Mouse (Mus musculus): ENCODE data around the gene Zfp69.

The Zfp69 gene

GRCm38 (mm10) chr4:120924554-120925299, 26.8 kb downstream of the Zfp69 start, which contains the start of gene Exo5:
Gene Exo5, minus strand, starts transcription at chr4:120925017.
- DNase-seq (ENCODE audit: low spot score), result peak; percentile 91

- no peak for DNase-seq (ENCODE audit: low spot score)
These were observed 30.0 kb downstream of the Zfp69 start for GRCm38 (mm10) chr4:120921461-120921860.

DNA sequence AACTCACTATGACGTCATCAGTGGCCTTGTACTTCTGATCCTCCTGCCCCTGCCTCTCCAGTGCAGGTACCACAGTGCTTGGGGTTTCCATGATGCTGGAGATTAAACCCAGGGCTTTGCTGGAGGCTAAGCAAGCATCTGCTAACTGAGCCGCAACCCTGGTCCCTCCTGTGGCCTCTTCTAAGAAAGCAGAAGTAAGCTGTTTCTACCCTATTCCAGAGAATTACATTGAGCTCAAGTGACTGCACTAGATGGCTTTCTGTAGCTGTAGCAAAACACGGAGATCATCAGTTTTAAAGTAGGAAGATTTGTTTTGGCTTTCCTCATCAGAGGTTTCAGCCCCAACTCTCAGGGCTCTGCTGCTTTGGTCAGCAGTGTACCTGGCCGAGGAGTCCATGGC, 37.0 kb downstream of the Zfp69 start:
- DNase-seq (ENCODE audit: low spot score), result no peak

DNA sequence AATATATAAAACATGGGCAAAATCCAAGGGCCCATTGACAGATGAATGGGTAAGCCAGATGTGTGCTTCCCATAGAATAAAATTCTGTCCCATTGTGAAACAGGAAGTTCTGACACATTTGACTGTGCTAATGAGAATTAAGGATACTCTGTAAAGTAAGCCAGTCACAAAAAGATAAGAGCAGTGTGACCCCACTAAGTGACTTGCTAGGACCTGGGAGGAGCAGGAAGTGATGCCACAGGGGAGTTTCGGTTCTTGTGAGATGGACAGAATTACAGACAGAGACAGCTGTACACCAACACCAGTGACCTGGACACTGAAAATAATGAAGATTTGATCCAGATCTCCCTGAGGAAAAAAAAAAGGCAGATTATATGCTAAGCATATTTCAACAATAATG, 37.6 kb downstream of the Zfp69 start:
- DNase-seq (ENCODE audit: low spot score), result no peak

DNA sequence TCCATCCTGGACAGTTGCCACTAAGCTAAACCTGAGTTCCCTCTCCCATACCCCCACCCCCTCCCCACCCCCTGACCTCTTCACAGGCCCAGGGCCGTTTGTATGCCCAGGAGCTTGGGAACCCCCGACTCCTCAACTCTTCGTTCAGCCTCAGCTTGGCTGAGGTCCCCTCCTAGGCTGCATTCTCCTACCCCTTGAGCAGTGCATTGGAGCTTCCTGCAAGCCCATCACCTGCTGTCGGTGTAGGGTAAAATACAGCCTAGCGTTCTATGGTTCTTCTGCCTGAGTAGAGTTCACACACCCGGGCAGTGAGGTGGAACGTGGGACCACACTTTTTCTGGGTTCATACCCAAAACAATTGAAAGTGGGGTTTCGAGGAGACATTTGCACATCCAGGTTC, 38.1 kb downstream of the Zfp69 start:
- no peak for DNase-seq (ENCODE audit: low spot score)

DNA sequence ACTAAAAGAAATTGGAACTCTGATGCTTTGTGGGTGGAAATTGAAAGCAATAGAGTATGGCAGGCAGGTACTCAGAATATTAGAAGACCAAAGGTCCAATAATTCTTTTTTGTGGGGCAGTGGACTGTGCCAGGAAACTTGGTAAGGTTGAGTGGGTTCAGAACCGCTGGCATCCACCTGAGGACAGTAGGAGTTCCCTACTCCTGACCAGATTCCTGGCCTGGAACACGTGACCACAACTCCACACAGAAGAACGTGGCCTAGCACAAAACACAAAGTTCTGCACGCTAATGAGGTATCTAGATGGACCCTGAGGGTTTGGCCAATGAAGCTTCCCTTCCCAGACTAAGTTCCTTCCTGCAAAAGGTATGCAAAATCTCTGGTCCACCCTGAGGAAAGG, 38.6 kb downstream of the Zfp69 start:
- no peak for DNase-seq (ENCODE audit: low spot score)

DNA sequence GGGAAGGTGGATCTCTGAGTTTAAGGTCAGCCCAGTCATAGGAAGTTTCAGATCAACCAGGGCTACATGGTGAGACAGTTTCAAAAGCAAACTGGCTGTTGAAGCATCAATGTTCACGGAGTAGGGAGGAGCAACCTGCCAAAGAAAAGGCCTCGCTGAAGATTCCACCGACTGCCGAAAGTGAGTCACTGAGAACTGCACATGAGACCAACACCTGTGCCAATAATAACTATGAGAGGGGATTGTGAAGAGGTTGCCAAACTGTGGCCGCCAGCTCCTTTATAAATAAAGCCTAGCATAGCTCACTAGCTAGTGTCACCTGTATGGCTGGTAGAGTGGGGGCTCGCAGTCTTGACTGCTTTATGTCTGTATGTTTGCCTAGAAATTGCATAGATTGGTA, 40.4 kb downstream of the Zfp69 start:
- DNase-seq (ENCODE audit: low spot score), result no peak

- DNase-seq (ENCODE audit: low spot score), result peak; percentile 74
These were observed 41.8 kb downstream of the Zfp69 start for GRCm38 (mm10) chr4:120909558-120910150.

GRCm38 (mm10) chr4:120905644-120906043, 45.9 kb downstream of the Zfp69 start:
- DNase-seq (ENCODE audit: low spot score), result no peak

DNA sequence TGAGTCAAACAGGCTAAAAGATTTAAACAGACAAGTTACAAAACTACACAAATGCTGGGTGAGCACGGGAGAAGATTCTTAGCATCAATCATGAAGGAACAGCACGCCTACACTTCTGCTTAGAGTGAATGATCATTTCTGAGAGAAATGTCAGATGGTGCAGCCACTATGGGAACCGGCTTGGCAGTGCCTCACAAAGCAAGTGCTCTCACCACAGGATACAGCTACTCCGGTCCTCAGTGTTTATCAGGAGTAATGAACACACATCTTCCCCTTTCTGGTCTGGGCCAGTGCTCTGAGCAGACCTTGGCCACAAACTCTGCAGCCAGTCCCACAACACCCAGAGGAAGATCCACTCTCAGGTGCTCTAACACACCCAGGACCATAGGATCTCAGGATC, 47.0 kb downstream of the Zfp69 start:
- no peak for DNase-seq (ENCODE audit: low spot score)

DNA sequence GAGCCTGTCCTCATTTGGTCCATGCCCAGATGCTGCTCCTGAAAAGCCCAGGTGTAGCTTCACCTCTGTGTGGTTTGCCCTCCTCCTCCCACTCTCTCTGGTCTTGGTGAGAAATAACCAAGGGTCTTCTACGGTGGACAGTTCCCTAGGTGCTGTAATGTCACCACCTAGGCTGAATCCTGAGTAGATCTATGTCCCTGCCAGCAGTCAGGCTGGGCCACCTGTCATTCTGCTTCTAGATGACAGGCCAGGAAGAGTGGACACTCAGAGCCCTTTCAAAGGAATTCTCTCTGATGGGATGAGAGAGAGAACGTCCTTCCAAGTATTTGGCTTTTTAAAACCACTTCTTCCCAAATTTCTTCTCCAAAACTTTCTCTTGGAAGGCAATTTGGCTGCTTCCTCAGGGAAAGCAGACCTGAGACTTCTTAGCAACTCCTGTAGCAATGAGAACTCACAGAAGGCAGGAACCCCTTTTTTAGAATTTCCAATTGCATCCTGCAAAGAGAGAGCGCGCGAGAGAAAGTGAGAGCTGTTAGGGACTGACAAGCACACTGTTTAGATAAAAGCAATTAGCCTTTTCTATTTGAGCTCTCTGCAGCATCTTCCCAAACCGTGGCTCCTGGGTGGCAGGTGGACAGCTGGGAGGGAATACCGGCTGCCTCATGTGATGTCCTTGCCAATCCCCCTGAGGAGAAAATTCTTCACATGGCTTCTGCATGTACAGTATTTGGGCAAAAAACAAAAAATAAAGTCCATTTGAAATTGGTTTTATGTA, 55.5 kb downstream of the Zfp69 start:
- DNase-seq (ENCODE audit: low spot score), result no peak

GRCm38 (mm10) chr4:120895226-120895625, 56.3 kb downstream of the Zfp69 start:
- no peak for DNase-seq (ENCODE audit: low spot score)

DNA sequence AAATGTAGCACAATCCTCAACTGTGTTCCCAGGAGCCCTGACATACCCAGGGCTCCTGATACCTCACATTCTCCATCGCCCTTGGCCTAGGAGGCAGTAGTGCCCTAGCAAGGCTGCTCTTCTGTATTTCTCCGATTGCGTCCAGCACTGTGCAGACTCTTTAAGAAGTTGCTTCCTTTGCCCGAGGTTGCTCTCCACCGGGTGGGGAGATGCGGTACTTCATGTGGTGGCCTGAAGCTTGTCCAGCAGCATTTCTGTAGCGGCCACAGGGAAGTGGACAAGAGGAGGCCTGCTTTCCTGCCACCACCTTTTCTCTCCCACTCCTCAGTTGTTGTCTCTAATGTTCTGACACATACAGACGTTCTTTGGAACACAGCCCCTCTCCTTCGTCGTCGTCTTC, 56.9 kb downstream of the Zfp69 start:
- no peak for DNase-seq (ENCODE audit: low spot score)

- DNase-seq (ENCODE audit: low spot score), result no peak
These were observed 57.7 kb downstream of the Zfp69 start for GRCm38 (mm10) chr4:120893656-120894401.

DNA sequence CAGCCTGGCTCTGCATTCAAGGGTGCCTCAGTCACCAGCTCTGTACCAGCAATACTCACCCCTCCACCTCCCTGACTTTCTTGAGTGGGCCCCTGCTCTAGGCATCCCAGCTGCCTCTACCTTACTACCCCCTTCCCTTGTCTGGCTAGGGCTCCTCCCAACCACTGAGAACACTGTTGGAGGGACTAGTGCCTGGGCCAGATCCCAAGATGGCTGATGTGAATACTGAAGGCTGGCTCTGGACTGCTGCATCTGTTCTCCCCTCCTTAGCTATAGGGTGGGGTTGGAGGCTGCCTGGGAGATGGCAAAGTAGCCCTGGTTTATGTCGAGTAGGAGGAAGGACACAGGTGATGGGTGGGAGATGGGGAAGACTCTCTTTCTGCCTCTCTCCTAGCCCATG, 59.0 kb downstream of the Zfp69 start:
- no peak for DNase-seq (ENCODE audit: low spot score)

- no peak for DNase-seq (ENCODE audit: low spot score)
These were observed 59.5 kb downstream of the Zfp69 start for GRCm38 (mm10) chr4:120891960-120892359.

DNA sequence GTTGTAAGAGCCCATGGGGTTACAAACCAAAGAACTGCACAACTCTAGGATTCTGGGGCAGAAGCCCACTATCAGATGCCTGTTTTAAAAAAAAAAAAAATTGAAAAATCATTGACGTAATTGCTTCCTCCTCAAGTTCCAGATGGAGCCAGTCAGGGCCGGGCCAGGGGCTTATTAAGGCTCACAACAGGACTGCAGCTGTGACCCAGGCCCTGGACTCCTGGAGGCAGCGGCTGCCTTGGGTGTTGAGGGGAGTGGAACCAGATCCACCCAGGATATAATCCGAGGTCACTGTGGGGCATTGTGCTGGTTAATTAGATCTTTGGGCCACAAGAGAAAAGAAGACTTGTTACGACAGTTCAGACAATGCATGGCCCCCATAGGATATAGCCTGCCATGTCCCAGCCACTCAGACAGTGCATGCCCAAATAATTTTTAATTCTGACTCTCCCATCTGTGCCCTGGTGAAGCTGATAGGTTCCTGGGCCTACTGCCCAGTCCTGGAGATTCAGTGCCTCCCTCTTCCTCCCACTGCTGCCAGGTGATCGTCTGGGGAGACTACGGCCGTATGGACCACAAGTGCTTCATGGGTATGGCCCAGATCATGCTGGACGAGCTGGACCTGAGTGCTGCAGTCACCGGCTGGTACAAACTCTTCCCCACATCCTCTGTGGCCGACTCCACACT, 60.6 kb downstream of the Zfp69 start:
- no peak for DNase-seq (ENCODE audit: low spot score)

DNA sequence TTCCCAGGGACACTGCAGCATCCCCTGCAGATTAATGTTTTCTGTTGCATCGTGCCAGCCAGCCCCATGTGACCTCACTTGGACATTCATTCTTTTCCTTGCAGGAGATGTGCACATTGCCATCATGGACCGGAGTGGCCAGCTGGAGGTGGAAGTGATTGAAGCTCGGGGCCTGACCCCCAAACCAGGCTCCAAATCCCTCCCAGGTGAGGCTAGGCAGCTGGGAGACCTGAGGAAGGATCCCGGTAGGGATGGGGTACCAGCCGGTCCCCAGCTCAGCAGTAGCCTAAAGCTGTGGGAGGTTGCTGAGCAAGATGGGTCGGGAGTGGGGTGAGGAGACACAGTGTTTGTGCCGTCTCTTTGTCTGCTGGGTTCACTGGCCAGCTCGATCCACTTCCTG, 62.6 kb downstream of the Zfp69 start:
- no peak for DNase-seq (ENCODE audit: low spot score)

DNA sequence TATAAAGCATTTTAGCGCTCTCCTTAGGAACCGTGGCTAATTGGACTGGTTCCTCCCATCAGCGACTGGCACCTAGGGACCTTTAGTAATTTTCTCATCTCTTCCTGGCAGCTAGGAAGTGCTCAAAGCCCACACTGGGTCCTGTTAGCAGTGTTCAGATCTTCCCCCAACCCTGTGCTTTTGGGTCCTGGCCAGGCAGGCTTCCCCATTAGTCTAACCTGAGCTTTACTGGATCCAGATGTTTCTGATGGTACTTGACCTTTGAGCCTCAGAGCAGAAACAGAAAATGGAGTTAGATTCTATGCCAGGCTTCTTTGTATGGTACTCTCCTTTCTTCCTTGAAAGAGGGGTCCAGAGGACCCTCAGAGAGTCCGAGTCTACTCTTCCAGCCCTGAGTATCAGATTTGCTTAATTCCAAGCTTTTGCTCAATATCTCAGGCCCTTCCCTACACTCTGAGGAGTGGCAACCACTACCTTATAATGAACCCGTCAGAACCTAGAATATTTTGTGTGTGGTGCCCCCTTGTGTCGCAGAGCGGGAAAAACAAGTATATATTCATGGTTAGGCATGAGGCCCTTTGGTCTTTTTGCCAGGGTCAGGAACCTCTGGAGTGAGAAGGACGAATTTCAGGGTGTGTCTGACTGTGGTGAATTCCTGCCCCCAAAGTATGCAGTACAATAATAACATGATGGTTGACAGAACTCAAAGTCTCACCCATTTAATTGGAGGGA, 64.0 kb downstream of the Zfp69 start:
- peak; percentile 51 for DNase-seq (ENCODE audit: low spot score)

GRCm38 (mm10) chr4:120886811-120887210, 64.7 kb downstream of the Zfp69 start:
- DNase-seq (ENCODE audit: low spot score), result no peak

GRCm38 (mm10) chr4:120886131-120886530, 65.4 kb downstream of the Zfp69 start:
- no peak for DNase-seq (ENCODE audit: low spot score)
